Mouse (Mus musculus) liver, adult 2 months (tissue): Measurements from ENCODE around the gene Tmem217.

Experiments used
- CTCF ChIP-seq: fragments of 200-500 bp; IDR thresholded peaks from 2 replicates; pipeline ENCODE4 v1.5.1; 2011; ENCODE audit warnings: low read depth, low read length, control low read depth
- POLR2A ChIP-seq: fragments of 200-500 bp; IDR thresholded peaks from 2 replicates; pipeline ENCODE4 v1.6.1; 2011; ENCODE audit warnings: low read length, control low read depth; ENCODE audit not compliant: insufficient read depth; ENCODE audit errors: extremely low read depth

- TF ChIP-seq CTCF, result no peak
- no peak for TF ChIP-seq POLR2A
Measured at GRCm38 (mm10) chr17:29584737-29585136, 32.6 kb upstream of the Tmem217 start.
